Mouse (Mus musculus): ENCODE results near the gene Clptm1l. TPM values are rescaled to one million over a fixed set of nuclear protein-coding genes. Genes with fewer than 3 reads are reported as not detected.

Gene Clptm1l
- polyA plus RNA-seq (2016; fragmentation: Nextera tagmentation; extraction: Ambion mirVana), result 117 and 129 TPM in 2 replicates

DNA sequence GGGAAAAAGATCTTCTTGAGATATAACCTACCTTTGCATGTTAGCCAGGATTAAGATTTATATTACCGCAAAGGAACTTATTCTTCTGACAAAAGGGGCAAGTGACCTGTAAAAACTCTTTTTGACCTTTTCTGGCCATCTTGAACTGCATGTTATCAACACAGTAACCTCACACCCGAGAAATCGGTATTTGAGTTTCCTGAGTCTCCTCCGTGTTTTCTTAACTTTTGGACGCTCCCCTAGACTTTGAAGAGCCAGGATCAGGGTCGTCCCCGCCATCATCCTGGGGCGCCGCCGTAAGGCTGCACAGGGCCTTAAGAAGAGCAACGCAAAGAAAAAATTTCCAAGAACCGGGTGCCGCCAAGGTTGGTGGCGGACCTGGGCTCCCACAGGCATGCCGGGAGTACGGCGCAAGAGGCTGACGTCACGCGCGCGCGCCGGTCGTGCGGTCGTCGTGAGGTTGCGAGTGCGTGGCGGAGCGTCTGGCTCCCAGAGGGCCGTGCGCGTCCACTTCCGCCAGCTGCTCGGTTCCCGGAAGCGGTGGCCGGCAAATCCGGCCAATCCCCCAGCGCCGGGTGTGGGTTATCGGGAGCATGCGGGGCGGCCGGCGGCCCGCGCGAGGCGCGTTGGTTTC, at the start of gene Clptm1l:
Gene Clptm1l, plus strand, starts transcription at position 485 of the 634 bp plus-strand sequence.
- peaks cover 29% of the 10 kb centered on the region for H3K36me3 ChIP-seq
- H3K27ac ChIP-seq, result peak within 1 kb of the TSS; percentile 95

GRCm38 (mm10) chr13:73564201-73564600, 39.6 kb upstream of the Clptm1l start:
- WGBS, result 80% methylated on average over 5 of the region's 5 CpGs
- no peak for DNase-seq (ENCODE audit: low spot score)
- no peak overlapping the region for H3K27ac ChIP-seq
- H3K36me3 ChIP-seq, result no peaks in the 10 kb centered on the region
- no peaks in the 10 kb centered on the region for H3K9me3 ChIP-seq
- no peaks in the 10 kb centered on the region for H3K27me3 ChIP-seq (ENCODE audit: insufficient read depth, poor library complexity, severe bottlenecking)
- no peaks in the 10 kb centered on the region for H3K4me1 ChIP-seq
- H3K4me3 ChIP-seq, result no peak overlapping the region

More for the DNA sequence above, at the start of gene Clptm1l:
- peak within 1 kb of the TSS; percentile 83 for H3K4me3 ChIP-seq
- no peaks in the 10 kb centered on the region for H3K9me3 ChIP-seq
- peaks cover 17% of the 10 kb centered on the region for H3K4me1 ChIP-seq
- H3K27me3 ChIP-seq (ENCODE audit: insufficient read depth, poor library complexity, severe bottlenecking), result no peaks in the 10 kb centered on the region
- WGBS, result under 1% methylated on average over 53 of the region's 53 CpGs
- DNase-seq (ENCODE audit: low spot score), result peak; percentile 98

- Histone ChIP-seq H3K4me3 (no peak overlapping the region), H3K4me1 (no peaks in the 10 kb centered on the region), H3K27ac (no peak overlapping the region), H3K36me3 (no peaks in the 10 kb centered on the region), H3K27me3 (ENCODE audit: insufficient read depth, poor library complexity, severe bottlenecking) (no peaks in the 10 kb centered on the region), H3K9me3 (no peaks in the 10 kb centered on the region)
- no peak for DNase-seq (ENCODE audit: low spot score)
Measured at GRCm38 (mm10) chr13:73575051-73575450, 28.8 kb upstream of the Clptm1l start.

- Histone ChIP-seq H3K9me3 (no peaks in the 10 kb centered on the region), H3K27me3 (ENCODE audit: insufficient read depth, poor library complexity, severe bottlenecking) (no peaks in the 10 kb centered on the region), H3K27ac (no peak overlapping the region), H3K36me3 (no peaks in the 10 kb centered on the region), H3K4me1 (no peaks in the 10 kb centered on the region), H3K4me3 (no peak overlapping the region)
- DNase-seq (ENCODE audit: low spot score), result no peak
- 64% methylated on average over 2 of the region's 2 CpGs for WGBS
Measured at GRCm38 (mm10) chr13:73577277-73577676, 26.5 kb upstream of the Clptm1l start.

DNA sequence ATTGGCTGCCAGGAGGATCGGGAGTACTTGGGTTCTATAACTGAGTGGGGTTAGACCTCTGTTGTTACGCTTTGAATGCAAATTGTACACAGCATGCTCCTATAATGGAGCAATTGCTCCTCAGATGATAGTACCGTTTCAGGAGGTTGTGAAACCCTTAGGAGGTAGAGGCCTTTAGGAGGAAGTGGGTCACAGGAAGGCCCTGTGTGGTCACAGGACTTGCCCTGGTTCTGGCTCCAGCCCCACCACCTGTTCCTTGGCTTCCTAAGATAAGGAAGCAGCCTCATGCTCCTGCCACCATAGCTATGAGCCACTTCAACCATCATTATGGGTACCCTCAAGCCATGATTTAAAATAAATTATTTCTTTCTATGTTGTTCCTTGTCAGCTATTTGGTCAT, 12.3 kb upstream of the Clptm1l start:
- Histone ChIP-seq H3K9me3 (no peaks in the 10 kb centered on the region), H3K27me3 (ENCODE audit: insufficient read depth, poor library complexity, severe bottlenecking) (peaks cover 18% of the 10 kb centered on the region), H3K4me3 (no peak overlapping the region), H3K4me1 (no peaks in the 10 kb centered on the region), H3K27ac (no peak overlapping the region), H3K36me3 (no peaks in the 10 kb centered on the region)
- WGBS, result 86% methylated on average over 3 of the region's 3 CpGs
- no peak for DNase-seq (ENCODE audit: low spot score)

DNA sequence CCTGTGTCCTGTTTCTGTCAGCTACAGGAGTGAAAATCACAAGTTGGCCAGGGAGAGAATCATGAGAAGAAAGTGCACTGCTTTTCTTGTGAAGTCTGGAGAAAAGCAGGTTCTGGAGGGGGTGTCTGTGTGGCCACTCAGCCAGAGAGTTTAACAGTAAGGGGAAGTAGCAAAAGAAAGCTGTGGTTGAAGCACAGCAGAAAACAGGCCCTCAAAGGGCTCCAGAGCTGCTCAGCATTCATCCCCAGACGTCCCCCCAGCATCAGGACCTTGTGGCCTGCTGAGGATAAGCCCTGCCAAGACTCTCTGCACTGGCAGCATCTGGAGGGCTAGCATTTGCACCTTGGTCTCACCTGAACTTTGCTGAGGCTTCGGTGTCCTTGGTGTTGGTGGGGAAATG, 11.3 kb upstream of the Clptm1l start:
- H3K27ac ChIP-seq, result no peak overlapping the region
- no peaks in the 10 kb centered on the region for H3K36me3 ChIP-seq
- no peak for DNase-seq (ENCODE audit: low spot score)
- H3K9me3 ChIP-seq, result no peaks in the 10 kb centered on the region
- no peaks in the 10 kb centered on the region for H3K4me1 ChIP-seq
- H3K4me3 ChIP-seq, result no peak overlapping the region
- H3K27me3 ChIP-seq (ENCODE audit: insufficient read depth, poor library complexity, severe bottlenecking), result peaks cover 18% of the 10 kb centered on the region
- WGBS, result 44% methylated on average over 2 of the region's 2 CpGs

GRCm38 (mm10) chr13:73596276-73596675, 7.5 kb upstream of the Clptm1l start:
- no peak overlapping the region for H3K27ac ChIP-seq
- H3K4me3 ChIP-seq, result no peak overlapping the region
- H3K36me3 ChIP-seq, result no peaks in the 10 kb centered on the region
- H3K27me3 ChIP-seq (ENCODE audit: insufficient read depth, poor library complexity, severe bottlenecking), result peaks cover 18% of the 10 kb centered on the region
- no peak for DNase-seq (ENCODE audit: low spot score)
- H3K9me3 ChIP-seq, result no peaks in the 10 kb centered on the region
- WGBS, result 63% methylated on average over 4 of the region's 4 CpGs
- H3K4me1 ChIP-seq, result no peaks in the 10 kb centered on the region

GRCm38 (mm10) chr13:73600217-73600616, 3.6 kb upstream of the Clptm1l start:
- Histone ChIP-seq H3K36me3 (no peaks in the 10 kb centered on the region), H3K27ac (no peak overlapping the region), H3K9me3 (no peaks in the 10 kb centered on the region), H3K4me3 (no peak overlapping the region), H3K27me3 (ENCODE audit: insufficient read depth, poor library complexity, severe bottlenecking) (0 out of 2 replicates have a peak, but pooled peaks cover 2% of the 10 kb centered on the region), H3K4me1 (peaks cover 14% of the 10 kb centered on the region)
- 58% methylated on average over 4 of the region's 4 CpGs for WGBS
- DNase-seq (ENCODE audit: low spot score), result no peak

- no peak for DNase-seq (ENCODE audit: low spot score)
- peak overlapping the region; percentile 83 for H3K4me3 ChIP-seq
- 45% methylated on average over 4 of the region's 4 CpGs for WGBS
Measured at GRCm38 (mm10) chr13:73603046-73603445, 760 bp upstream of the Clptm1l start.

GRCm38 (mm10) chr13:73604156-73604957, 551 bp downstream of the Clptm1l start:
- WGBS, result 2% methylated on average over 36 of the region's 39 CpGs
- H3K36me3 ChIP-seq, result peaks cover 36% of the 10 kb centered on the region
- peak overlapping the region; percentile 95 for H3K27ac ChIP-seq
- H3K4me1 ChIP-seq, result peaks cover 17% of the 10 kb centered on the region
- peak overlapping the region; percentile 83 for H3K4me3 ChIP-seq
- no peaks in the 10 kb centered on the region for H3K9me3 ChIP-seq
- DNase-seq (ENCODE audit: low spot score), result no peak
- H3K27me3 ChIP-seq (ENCODE audit: insufficient read depth, poor library complexity, severe bottlenecking), result no peaks in the 10 kb centered on the region

More at GRCm38 (mm10) chr13:73603046-73603445, 760 bp upstream of the Clptm1l start:
- Histone ChIP-seq H3K27ac (peak overlapping the region; percentile 95), H3K4me1 (peaks cover 17% of the 10 kb centered on the region), H3K9me3 (no peaks in the 10 kb centered on the region), H3K36me3 (peaks cover 23% of the 10 kb centered on the region), H3K27me3 (ENCODE audit: insufficient read depth, poor library complexity, severe bottlenecking) (no peaks in the 10 kb centered on the region)

- no peaks in the 10 kb centered on the region for H3K9me3 ChIP-seq
- DNase-seq (ENCODE audit: low spot score), result no peak
- H3K36me3 ChIP-seq, result peaks cover 86% of the 10 kb centered on the region
- 92% methylated on average over 5 of the region's 5 CpGs for WGBS
- H3K4me1 ChIP-seq, result no peaks in the 10 kb centered on the region
- no peak overlapping the region for H3K27ac ChIP-seq
- no peaks in the 10 kb centered on the region for H3K27me3 ChIP-seq (ENCODE audit: insufficient read depth, poor library complexity, severe bottlenecking)
- no peak overlapping the region for H3K4me3 ChIP-seq
Measured at GRCm38 (mm10) chr13:73618406-73618805, 14.6 kb downstream of the Clptm1l start.

- Histone ChIP-seq H3K9me3 (no peaks in the 10 kb centered on the region), H3K4me3 (no peak overlapping the region), H3K36me3 (peaks cover 64% of the 10 kb centered on the region), H3K27ac (no peak overlapping the region), H3K27me3 (ENCODE audit: insufficient read depth, poor library complexity, severe bottlenecking) (no peaks in the 10 kb centered on the region), H3K4me1 (no peaks in the 10 kb centered on the region)
- DNase-seq (ENCODE audit: low spot score), result no peak
- 69% methylated on average over 6 of the region's 6 CpGs for WGBS
Measured at GRCm38 (mm10) chr13:73620637-73621036, 16.8 kb downstream of the Clptm1l start.

- no peaks in the 10 kb centered on the region for H3K9me3 ChIP-seq
- 42% methylated on average over 6 of the region's 6 CpGs for WGBS
- H3K4me3 ChIP-seq, result peak overlapping the region; percentile 73
- peaks cover 21% of the 10 kb centered on the region for H3K4me1 ChIP-seq
- peaks cover 8% of the 10 kb centered on the region; the same call in 1 of the 2 replicates for H3K36me3 ChIP-seq
- peaks cover 7% of the 10 kb centered on the region; the same call in 1 of the 2 replicates for H3K27me3 ChIP-seq (ENCODE audit: insufficient read depth, poor library complexity, severe bottlenecking)
- peak overlapping the region; percentile 88 for H3K27ac ChIP-seq
- no peak for DNase-seq (ENCODE audit: low spot score)
Measured at GRCm38 (mm10) chr13:73626410-73626744, 22.6 kb downstream of the Clptm1l start.
